Mouse (Mus musculus) spleen, adult 2 months (tissue): ENCODE data around the gene Lrrc30.

Source experiments
- CTCF ChIP-seq: fragments of 200-500 bp; IDR thresholded peaks from 2 replicates; pipeline ENCODE4 v1.5.1; 2011; ENCODE audit warnings: mild to moderate bottlenecking, inconsistent platforms; ENCODE audit not compliant: insufficient read depth, insufficient read length, insufficient replicate concordance; ENCODE audit errors: extremely low read depth
- POLR2A ChIP-seq: fragments of 200-500 bp; IDR thresholded peaks from 2 replicates; pipeline ENCODE4 v1.6.1; 2011; ENCODE audit warnings: low read depth, low read length, inconsistent platforms

- TF ChIP-seq POLR2A (no peak), CTCF (no peak)
These were observed 3.8 kb upstream of the Lrrc30 start for GRCm38 (mm10) chr17:67636304-67636703.
